Mouse (Mus musculus) testis, postnatal 14 days (tissue): ENCODE measurements around the gene Phf6.
A peak's percentile ranks its signal among the peaks of the same experiment; 100 is the strongest.

ENCODE experiments used
- DNase-seq: peaks from one replicate; pipeline ENCODE4 v3.0.0; 2021; ENCODE audit warnings: low spot score

Gene Phf6

GRCm38 (mm10) chrX:52911587-52912371 is at the start of gene Phf6:
Phf6 (plus strand) TSS chrX:52912266.
- DNase-seq, result peak; percentile 90

GRCm38 (mm10) chrX:52864126-52864525 is 47.9 kb upstream of the Phf6 start:
- DNase-seq, result no peak

GRCm38 (mm10) chrX:52898486-52898885 is 13.6 kb upstream of the Phf6 start:
- peak; percentile 5 for DNase-seq

GRCm38 (mm10) chrX:52912372-52912728 is 284 bp downstream of the Phf6 start:
- no peak for DNase-seq

GRCm38 (mm10) chrX:52912826-52913701 is 998 bp downstream of the Phf6 start:
- peak; percentile 3 for DNase-seq

- no peak for DNase-seq
These were observed 1.8 kb downstream of the Phf6 start for GRCm38 (mm10) chrX:52913856-52914255.

GRCm38 (mm10) chrX:52914705-52915104 is 2.6 kb downstream of the Phf6 start:
- DNase-seq, result no peak

- no peak for DNase-seq
These were observed 4.5 kb downstream of the Phf6 start for GRCm38 (mm10) chrX:52916516-52916915.

- no peak for DNase-seq
These were observed 14.7 kb downstream of the Phf6 start for GRCm38 (mm10) chrX:52926726-52927125.

GRCm38 (mm10) chrX:52928883-52929282 is 16.8 kb downstream of the Phf6 start:
- DNase-seq, result no peak

GRCm38 (mm10) chrX:52929779-52930178 is 17.7 kb downstream of the Phf6 start:
- DNase-seq, result no peak

- no peak for DNase-seq
These were observed 18.1 kb downstream of the Phf6 start for GRCm38 (mm10) chrX:52930191-52930590.

GRCm38 (mm10) chrX:52932161-52932560 is 20.1 kb downstream of the Phf6 start:
- no peak for DNase-seq

GRCm38 (mm10) chrX:52934496-52934895 is 22.4 kb downstream of the Phf6 start:
- DNase-seq, result no peak

- no peak for DNase-seq
These were observed 33.4 kb downstream of the Phf6 start for GRCm38 (mm10) chrX:52945509-52945908.

- DNase-seq, result no peak
These were observed 37.6 kb downstream of the Phf6 start for GRCm38 (mm10) chrX:52949713-52950112.

GRCm38 (mm10) chrX:52956942-52957341 is 44.9 kb downstream of the Phf6 start:
- no peak for DNase-seq

- DNase-seq, result no peak
These were observed 49.6 kb downstream of the Phf6 start for GRCm38 (mm10) chrX:52961559-52962110.

- no peak for DNase-seq
These were observed 53.1 kb downstream of the Phf6 start for GRCm38 (mm10) chrX:52965149-52965548.

- peak; percentile 70 for DNase-seq
These were observed 59.3 kb downstream of the Phf6 start for GRCm38 (mm10) chrX:52971211-52972006.

- DNase-seq, result no peak
These were observed 60.1 kb downstream of the Phf6 start for GRCm38 (mm10) chrX:52972129-52972528.

- no peak for DNase-seq
These were observed 60.6 kb downstream of the Phf6 start for GRCm38 (mm10) chrX:52972680-52973079.
